Mouse (Mus musculus): ENCODE measurements around the gene Sobp. TPM values are rescaled to one million over a fixed set of nuclear protein-coding genes. Genes with fewer than 3 reads are reported as not detected.

Gene Sobp
- total RNA-seq, 2 experiments from 2014 or later: 6.5 TPM

DNA sequence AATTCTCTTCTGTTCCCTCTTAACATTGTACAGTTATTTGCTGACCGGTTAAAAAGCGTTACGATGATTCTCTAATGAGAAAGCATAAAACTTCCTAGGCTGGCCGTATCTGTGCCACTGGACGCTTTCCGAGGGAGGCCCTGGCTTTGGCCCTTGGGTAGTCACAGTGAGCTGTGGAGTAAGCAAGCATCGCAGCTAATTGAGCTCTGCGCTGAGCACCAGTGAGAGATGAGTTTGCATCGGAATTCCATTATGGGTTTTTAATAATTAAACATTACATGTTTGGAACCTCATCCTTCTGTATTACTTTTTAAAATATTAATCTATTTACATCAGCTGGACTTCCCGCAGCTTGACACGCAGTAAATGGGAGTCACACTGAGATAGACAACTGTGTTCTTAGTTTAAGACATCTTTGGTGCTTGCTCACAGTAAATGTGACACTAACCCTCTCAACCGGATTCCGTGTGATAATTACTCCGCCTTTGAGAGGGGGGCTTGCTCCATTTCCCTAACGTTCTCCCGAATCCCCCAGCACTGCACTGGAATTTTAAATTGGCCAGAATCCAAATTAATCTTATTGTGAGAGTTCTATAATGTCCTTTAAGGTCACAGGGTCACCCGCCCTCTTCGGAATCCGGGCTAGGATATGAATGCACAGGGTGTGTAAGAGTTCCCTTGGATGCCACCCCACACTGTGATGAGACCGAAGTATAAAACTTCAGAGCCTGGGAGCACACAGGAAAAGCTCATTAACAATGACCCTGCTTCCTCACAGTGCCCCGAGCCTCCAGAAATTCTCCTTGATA, 137.5 kb downstream of the Sobp start:
- DNase-seq (ENCODE audit: low spot score in 2 of 2): no peak

DNA sequence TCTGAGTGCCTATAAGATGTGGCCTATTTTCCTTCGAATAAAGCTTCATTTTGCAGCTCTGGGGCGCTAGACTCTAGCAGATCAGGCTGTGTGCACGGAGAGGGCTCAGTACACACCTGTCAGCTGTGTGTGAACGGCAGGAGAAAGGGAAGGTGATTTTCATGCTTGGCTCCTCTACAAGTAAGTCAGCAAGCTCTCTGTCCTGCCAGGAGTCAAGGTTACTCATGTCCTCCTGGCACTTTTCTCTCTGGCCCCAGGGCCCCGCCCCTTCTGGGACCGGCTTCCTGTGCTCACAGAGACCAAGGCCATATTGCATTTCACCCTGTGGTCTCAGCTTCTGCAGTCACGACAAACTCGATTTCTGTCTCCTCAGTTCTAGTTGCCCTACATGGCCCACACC, 138.8 kb downstream of the Sobp start:
- peak in 1 of 2 experiments; percentile 14 for DNase-seq (ENCODE audit: low spot score in 2 of 2)

DNA sequence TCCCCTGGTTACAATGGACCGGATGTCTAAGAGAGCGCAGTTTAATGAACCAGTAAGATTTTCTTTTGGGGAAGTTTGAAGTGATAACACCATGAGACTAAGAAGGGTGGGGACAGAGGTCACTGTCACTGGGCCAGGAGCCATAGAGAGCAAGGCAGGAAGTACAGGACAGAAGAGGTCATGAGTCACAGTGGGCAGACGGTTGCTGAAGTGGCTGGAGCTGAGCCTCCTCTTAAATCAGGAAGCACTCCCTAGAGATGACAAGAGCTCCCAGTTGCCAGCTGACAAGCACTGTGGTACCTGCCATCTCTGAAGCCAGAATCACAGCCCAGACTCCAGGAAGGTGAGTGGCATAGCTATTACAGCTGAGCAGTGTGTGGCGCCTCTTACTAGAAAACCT, 139.5 kb downstream of the Sobp start:
- DNase-seq (ENCODE audit: low spot score in 2 of 2): no peak

DNA sequence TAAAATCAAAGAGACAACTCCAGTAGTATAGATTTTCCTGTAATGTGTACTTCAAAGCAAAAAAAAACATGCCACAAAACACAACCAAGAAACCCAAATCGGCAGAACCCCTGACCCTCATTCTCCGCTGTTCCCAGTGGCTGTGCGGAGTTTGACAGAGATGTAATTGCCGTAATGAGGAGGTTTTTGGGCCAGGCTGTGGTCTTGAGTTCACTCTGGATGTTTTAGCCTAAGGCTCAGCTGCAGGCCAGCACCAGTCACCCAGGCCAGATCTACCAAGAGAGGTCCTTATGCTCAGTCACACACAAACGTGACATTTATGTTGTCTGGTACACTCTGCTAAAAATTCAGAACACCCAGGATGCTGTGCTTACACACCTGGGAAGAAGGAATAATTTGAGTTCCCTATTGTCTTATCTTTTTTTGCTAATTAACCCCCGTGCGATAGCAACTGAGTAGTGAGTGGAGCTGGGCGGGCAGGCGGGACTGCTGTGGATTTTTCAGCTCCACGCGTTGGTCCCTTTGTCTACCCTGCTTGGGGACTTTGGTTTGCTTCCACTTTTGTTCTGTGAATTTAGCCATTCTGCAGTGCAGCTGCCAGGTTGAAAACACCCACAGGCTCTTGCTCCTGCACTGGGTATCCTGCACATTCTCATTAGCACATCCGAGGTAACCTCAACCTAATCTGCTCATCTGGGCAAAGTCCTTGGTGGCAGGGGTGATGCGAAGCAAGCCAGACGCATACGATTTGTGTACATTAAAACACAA, 140.7 kb downstream of the Sobp start:
- DNase-seq (ENCODE audit: low spot score in 2 of 2): no peak

DNA sequence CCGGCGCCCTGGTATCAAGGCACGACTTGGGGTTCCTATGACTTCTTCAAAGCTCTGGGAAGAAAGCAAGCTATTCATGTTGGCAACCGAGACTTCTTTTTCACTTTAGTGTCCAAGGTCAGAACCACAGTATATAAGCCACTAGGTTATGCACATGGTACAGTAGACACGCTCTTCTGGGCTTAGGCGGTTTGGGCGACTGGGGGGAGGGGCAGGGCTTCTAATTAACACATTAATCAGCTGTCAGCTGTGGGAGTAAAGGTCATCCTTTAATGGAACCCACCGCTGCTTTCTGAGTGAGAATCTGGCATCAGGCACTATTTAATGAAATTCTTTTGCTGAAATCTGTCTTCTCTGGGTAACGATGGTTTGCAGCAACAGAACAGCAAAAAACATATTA, 147.3 kb downstream of the Sobp start:
- DNase-seq (ENCODE audit: low spot score in 2 of 2): no peak

DNA sequence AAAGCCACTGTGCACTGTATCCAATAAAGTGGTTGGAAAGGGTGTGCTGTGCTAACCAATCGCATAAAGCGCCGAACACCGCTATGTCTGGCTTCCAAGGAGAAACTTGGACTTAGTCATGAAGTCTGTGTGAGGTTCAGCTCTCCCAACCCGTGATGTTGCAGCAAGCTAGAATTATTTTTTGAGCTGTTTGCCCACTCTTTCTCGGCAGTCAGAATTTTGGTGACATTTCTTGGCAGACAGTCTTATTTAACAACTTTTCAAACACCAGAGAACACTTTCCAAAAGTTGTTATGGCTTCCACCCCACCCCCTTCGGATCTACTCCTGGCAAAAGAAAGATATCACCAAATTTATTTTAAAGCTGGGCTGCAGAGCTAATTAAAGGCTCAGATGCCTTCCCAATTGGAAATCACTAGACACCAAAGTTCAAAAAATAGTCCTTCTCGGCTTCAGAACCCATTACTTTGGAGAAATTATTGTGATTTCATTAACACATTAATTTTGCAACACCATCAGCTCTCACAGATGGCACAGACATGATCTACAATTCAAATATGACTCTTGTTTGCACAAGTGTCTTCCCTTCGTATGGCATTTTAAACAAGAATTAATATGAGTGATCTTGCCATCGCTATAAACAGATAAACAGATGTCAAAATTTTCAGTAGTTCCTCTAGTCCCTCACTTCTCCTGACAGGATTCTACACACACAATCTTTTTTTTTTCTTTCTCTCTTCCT, 150.7 kb downstream of the Sobp start:
- DNase-seq (ENCODE audit: low spot score in 2 of 2): no peak

DNA sequence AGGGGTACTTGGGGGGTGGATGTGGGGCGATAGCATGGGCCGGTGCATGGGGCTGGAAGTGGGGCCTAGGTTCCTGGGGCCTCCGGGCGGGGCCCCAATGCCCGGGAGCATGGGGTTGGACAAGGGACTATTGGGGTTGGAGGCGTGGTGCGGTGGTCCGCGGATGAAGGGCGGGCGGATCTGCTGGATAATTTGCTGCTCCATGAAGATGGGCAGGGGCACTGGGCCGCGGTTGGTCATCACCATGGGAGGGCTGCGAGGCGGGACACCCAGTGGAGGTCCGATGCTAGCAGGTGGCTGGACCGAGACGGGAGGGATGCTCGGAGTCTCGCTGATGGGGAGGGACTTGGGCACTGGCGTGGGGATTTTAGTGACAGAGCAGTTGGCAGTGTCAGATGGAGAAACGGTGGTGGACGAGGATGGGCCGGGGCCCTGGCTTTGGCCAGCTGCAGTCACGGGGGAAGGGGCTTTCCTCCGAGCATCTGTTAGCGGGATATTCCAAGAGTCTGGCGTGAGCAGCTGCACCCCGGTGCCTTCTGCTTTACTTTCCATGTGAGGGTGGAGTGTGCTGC, 152.1 kb downstream of the Sobp start:
- DNase-seq (ENCODE audit: low spot score in 2 of 2): no peak

DNA sequence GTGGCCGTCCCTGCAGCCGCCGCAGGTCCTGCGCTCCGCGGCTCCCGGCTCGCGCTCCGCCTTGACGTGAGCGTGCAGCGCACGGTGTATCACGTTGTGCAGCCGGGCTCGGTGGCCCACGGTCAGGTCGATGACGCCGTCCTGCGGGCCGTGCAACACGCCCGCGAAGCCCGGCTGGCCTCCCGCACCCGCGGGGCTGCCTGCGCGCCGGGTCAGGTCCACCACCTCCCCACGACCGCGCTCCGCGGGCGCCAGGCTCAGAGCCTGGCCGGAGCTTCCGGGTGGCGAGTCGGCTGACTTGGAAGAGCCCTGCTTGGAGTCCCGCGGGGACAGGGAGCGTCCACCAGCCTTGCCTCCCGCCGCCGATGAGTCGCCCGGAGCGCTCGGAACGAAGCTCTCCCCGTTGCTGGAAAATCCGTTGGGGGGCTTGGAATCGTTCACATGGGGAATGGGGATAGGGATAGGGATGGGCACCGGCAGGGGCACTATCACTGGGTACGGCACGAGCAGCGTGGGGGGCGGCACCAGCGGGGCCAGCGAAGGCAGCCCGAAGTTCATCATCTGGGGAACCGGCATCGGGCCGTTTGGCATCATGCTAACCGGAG, 152.7 kb downstream of the Sobp start:
- peak in 1 of 2 experiments; percentile 25 for DNase-seq (ENCODE audit: low spot score in 2 of 2)

DNA sequence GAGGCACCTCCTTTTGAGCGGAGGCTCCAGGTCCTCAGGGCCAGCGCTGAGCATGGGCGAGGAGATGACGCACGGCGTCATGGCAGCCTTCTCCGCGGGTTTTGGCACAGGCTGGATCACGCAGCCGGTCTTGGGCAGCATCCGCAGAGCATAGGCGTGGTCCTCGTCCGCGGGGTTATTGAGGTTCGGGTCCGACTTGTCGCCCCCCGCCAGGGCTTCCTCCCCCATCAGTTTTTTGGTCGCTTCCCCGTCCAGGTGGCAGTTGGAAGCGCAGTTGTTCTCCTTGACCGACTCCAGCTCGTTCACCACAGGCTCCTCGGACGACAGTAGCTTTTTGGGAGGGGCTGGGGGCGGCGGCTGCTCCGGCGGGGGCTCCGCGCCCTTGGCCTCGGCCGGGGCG, 153.3 kb downstream of the Sobp start:
- no peak for DNase-seq (ENCODE audit: low spot score in 2 of 2)

DNA sequence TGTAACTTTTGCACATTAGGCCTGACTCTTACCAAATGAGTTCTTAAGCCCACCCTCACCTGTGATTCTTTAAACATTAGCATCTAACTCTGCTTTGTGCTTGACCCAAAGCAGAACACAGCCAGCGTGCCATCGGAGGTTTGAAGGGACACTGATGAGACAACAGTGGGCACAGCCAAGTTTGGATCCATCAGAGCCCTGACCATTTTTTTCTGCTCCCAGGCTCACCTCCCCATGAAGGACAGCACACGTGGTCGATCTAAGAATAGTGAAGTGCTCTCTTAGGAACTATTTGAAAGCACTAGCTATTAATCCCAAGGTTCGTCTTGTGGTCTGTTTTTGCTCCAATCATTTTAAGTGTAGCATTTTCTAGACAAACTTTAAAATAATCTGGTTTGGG, 159.5 kb downstream of the Sobp start:
- no peak for DNase-seq (ENCODE audit: low spot score in 2 of 2)

DNA sequence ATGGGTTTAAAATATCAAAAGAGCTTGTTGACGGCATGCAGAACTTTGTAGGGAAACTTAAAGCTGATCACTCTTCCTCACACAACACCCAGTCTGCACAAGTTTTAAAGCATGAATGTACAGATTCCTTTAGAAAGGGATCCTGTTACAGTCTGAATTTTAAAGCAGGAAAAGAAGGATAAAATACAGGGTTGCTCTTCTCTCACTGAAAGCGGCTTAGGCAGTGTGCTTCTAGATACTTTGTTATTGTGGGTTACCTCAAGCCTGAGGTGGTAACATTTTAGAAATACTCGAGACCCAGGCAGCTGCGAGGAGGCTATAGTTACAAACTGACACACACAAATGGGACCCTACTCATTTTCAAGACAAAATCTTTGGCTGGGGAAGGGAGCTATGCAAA, 160.0 kb downstream of the Sobp start:
- DNase-seq (ENCODE audit: low spot score in 2 of 2): no peak

DNA sequence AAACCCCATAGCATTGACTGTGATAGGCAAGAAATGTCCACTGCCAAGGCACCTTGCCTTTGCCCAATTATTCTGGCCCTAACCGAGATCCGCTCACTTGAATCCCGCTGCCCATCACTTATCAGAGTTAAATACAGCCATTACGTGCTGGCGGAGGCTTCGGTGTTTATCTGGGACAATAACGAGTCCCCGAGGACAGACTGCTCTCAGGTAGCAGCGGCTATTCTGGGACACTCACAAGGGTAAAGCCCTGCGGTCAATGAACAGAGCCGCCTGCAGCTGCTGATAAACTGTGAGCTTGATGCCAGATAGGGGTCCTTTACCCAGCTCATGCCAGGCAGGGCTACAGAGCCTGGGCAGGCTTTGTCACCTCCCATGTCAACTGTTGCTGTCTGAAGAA, 166.2 kb downstream of the Sobp start:
- no peak for DNase-seq (ENCODE audit: low spot score in 2 of 2)

DNA sequence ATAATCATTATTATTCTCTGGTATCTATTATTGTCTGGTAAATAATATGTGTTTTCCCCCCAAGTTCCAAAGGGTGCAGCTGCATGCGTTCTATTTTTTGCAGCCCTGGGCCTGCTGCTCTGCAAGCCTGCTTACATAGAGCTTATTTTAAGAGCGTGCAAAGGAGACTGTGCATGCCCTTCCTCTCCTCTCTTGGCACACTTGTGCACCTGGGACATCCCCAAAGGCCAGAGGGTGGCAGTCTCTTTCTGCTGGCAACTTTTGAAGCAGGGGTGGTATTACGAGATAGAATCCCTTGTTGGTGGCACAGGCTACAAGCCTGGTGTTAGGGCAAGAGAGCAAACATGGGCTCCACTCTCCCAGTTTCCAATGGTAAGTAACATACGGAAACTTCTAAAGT, 167.8 kb downstream of the Sobp start:
- DNase-seq (ENCODE audit: low spot score in 2 of 2): no peak

DNA sequence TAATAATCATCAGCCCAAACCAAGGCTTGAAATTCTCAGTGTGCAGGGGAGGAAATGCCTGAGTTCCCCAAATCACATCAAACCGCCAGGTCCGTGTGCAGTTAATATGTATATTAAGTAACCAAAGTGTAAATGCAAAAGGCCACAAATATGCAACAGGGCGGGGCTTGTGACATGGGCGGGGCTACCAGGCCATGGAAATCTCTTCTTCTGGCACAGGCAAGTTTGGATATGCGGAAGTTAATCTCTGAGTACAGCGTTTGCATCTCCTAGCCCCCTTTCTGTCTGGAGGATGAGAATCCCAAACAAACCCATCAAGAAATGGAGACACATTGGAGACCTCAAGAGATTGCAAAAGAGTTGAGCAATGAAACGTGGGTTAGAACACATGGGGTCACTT, 168.7 kb downstream of the Sobp start:
- DNase-seq (ENCODE audit: low spot score in 2 of 2): no peak

DNA sequence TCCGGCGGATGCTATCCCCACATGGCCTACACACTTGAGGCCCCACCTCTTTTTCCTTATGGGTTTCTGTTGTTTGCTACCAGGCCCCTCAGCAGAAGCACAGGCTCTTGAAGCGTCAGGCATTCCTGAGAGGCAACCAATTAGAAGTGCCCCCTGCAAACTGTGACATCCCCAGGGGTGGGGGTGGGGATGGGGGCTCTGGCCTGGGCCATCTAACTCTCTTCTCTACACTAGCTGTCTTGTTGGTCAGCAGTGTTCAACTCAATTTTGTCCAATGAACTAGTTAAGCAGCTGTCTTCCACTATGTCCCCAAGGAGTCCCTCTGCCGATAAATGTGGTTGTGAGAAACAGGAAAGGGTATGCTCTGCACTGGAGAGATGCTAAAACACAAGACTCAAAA, 169.3 kb downstream of the Sobp start:
- DNase-seq (ENCODE audit: low spot score in 2 of 2): no peak

DNA sequence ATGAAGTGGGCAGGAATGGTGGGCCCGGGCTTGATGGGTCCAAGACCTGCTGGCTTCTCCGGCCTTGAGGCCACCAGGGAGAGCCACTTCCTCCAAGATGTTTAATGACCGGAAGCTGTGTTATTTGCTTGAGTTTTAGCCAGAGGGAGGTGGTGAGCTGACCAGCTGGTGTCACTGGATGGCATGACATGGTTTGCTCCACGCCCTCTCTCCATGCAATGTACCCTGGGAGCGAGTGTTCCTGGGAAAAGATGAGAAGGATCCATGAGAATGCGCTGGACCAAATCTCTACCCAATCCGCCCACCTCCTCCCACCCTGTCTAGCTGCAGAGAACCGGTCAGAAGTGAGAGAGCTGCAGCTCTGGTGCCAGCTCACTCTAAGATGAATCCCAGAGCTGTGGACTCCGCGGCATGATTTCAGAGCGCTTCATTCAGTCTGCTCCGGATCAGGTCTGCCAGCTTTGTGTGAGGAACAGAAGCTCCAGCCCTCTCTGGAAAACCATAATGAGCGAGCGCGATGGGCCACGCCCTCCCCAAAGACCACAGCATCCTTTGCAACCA, 170.1 kb downstream of the Sobp start:
- DNase-seq (ENCODE audit: low spot score in 2 of 2): no peak

DNA sequence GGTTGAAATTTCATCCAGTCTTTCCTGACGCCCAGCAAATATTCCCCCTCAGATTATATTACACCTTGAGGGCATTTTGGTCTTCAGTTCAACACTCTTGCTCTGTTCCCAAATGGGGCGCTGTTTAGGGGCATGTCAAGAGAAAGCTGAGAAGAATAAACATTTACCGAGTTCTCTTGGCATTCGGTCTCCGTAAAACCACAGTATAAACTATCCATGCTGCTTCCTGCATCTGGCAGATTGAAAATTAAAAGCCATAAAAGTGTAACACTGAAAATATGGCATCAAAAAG, 170.9 kb downstream of the Sobp start:
- DNase-seq (ENCODE audit: low spot score in 2 of 2): no peak

DNA sequence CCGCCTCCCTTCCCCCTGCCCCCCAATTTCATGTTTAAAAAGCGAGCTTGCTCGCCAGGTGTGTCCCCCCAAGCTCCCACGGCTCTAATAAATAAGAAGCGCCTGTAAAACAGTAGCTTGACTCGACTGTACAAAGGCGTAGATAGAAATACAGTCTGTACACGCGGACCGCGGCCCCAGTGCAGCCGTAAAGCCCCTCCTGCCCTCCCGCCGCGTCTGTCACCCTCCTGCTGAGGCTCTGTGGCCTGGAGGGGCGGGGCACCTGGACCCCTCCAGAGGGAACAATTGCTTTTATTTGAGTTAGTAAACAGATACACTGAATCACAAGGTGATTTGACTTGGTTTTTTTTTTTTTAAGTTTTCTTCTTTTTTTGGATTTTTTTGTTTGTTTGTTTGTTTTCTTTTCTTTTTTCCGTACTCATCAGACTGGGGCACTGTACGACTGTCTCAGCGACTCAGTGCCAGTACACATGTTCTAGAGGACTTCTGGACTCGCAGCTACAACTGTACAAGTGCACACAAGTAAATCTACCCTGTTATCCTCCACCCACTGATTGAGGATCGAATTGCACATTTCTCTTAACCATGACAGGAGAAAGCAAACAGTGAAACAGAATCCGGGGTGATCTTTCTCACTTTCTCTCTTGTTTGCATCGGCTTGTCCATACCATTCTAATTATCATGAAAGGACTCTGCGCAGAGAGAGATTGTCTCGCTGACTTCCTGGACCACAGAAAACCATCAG, 171.4 kb downstream of the Sobp start:
- no peak for DNase-seq (ENCODE audit: low spot score in 2 of 2)

DNA sequence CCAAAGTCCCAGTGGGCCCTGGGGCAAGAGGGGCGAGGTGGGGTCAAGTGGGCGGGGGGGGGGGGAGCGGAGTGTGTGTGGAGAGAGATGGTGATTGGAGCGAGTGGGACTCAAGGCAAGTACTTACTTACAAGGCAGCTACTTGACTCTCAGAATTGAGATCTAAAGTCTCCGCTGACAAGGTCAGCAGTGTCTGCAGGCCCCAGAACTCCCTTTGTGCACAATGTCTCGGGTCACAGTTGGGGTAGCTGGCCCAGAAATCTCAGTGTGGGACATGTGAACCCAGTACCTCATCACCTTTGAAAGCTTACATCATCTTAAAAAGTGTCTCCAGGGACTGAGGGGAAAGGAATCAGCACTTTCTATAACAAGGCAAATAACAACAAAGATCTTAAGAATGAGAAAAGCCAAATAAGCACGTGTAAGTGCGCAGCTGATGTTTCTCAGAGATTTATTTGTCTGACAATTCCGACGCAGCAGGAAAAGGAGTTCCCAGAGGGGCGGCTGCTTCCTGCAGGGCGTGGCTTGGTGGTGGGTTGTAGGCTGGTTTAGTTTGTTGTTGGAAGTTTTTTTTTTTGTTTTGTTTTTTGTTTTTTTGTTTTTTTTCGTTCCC, 172.2 kb downstream of the Sobp start:
- no peak for DNase-seq (ENCODE audit: low spot score in 2 of 2)

DNA sequence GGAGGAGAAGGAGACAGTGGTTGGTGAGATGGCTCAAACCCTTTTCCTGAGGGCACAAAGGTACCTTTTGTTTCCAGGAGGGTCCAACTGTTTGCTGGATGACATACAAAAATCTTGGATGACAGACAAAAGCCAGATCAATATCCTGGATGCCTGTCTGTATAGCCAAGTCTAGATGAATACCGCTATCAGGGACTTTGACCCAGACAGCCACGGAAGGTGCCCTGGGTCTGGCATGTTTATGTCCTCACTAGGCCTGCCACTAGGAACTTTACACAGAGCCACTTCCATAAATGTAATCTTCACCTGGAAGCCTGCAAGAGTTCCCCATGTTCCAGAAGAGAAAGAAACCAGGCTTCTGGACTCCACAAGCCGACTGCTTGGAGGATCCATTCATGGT, 172.9 kb downstream of the Sobp start:
- DNase-seq (ENCODE audit: low spot score in 2 of 2): no peak
